Mouse (Mus musculus): Measurements from ENCODE around the gene Rfc2. TPM values are rescaled to one million over a fixed set of nuclear protein-coding genes. Genes with fewer than 3 reads are reported as not detected.

The Rfc2 gene
- polyA plus RNA-seq (2015; fragmentation: Illumina TruSeq; extraction: RNeasy Lipid Tissue Mini Kit (QIAGEN cat#74804); ENCODE audit: insufficient read depth, low read depth, low replicate concordance): 18.1 TPM

DNA sequence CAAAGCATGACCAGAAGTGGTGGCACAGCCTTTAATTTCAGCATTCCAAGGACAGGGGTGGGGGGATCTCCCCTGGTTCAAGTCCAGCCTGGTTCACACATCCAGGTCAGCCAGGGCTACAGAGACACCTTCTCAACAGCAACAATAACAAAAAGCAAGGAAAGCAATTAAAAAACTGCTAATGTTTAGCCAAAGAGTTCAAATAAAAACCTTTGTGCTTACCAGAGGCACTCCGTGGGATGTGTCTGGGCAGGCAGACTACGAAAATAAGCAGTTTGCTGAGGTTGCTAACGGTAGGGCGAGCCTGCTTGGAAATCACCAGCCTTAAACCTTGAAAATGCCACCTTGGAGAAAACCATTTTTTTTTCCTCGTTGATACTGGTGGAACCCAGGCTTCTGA is at the start of gene Rfc2:
Gene Rfc2, plus strand, starts transcription at position 221 of the 400 bp plus-strand sequence.

DNA sequence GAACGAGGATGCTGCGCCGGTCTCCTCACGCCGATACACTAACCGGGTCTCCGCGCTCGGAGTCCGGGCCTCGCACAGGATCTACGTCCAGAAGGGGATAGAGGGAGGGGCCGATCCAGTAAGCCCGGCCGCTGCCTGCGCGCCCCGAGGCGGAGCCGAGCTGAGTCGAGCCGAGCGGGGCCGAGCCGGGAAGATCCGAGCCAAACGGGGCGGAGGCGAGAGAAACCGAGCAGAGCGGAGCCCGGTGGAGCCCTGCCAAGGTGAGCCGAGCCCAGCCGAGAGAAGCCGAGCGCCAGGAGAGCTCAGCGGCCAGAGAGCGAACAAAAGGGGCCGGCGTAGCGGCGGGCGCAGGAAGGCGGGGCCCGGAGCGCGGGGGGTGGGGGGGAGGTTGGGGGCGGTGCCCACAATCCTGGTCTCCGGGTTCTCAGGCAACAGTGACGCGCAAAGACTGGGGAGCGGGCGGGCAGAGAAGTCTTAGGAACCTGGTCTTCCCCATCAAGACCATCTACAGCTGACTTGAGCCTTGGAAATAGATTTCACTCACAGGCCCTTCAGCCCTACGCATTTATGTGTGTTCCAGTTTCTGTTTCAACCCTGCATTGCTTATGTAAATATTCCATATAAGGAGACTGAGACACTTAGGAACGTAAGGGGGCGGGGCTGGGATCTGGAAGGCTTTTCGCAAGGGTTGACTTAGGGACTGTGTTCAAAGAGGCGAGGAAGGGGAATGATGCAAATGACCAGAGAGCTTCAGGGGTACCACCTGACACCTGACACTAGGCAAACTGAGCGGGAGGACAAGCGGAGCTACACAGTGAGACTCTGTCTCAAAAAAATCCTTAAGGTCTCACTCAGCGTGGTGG is 28.8 kb upstream of the Rfc2 start, which contains the start of gene Clip2:
Gene Clip2, minus strand, starts transcription at position 325 of the 863 bp plus-strand sequence.

DNA sequence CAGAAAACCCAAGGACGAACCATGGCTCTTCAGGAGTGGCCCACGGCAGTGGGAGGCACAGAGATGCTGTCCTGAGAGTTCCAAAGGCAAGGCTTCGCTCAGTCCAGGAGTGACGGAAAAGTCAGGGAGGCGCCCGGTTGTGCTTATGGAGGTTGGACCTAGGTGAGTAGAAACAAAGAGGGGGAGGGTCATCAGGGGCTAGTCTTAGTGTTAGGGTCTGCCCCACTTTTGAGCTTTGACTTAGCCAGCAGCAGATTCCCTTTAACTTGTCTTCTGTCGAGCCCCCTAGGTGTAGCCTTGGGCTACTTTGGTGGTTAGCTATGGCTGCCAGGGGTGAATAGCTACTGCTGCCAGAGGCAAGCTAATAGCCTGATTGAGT is 21.1 kb upstream of the Rfc2 start, which contains the start of gene Syna:
Gene Syna, minus strand, starts transcription at position 101 of the 379 bp plus-strand sequence.

DNA sequence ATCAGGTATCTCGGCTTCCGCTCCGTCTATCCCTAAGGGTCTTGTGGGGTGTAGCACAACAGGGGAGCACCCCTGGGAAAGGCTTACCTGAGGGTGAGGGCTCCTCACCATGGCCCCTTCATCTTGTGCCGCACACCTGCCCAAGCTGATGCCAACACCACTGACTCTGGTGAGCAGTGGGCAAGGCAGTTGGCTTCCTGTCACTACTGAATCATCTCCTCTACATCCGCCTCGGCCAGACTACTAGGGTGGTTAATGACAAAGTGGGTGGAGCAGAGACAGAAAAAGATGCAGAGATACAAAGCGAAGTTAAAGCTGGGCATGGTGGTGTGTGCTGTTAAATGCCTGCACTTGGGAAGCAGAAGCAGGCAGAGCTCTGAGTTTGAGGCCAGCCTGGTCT is 33.6 kb downstream of the Rfc2 start, which contains the start of gene Lat2:
Gene Lat2, minus strand, starts transcription at position 224 of the 400 bp plus-strand sequence.

DNA sequence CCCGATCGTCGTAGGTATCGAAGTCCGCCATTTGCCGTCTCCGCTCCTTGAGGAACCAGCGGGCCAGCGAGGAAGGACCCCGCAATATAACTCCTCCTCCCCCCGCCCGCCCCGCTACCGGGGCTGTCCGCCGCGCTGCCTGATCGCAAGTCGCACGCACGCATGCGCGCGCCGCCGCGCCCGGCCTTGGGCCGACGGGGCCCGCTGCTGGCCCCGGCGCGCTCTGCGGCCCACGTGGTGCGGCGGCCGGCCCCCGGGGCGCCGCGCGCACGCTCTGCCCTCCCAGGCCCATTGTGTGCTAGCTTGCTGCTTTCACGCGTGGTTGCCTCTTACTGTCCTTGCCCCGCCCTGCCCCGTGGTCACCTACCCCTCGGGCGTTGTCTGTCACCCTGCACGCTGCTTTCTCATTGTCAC is 58.1 kb downstream of the Rfc2 start, which contains the start of gene Eif4h:
Gene Eif4h, minus strand, starts transcription at position 222 of the 414 bp plus-strand sequence.

Other genes with a start within 250 kb of the Rfc2 start
- gene Gtf2ird1, start 124.7 kb upstream of the Rfc2 start, polyA plus RNA-seq (2015; fragmentation: Illumina TruSeq; extraction: RNeasy Lipid Tissue Mini Kit (QIAGEN cat#74804); ENCODE audit: insufficient read depth, low read depth, low replicate concordance): 4.9 TPM
- 3.3 TPM for gene Clip2, start 28.9 kb upstream of the Rfc2 start, polyA plus RNA-seq (2015; fragmentation: Illumina TruSeq; extraction: RNeasy Lipid Tissue Mini Kit (QIAGEN cat#74804); ENCODE audit: insufficient read depth, low read depth, low replicate concordance)
- gene Syna, start 21.2 kb upstream of the Rfc2 start, polyA plus RNA-seq (2015; fragmentation: Illumina TruSeq; extraction: RNeasy Lipid Tissue Mini Kit (QIAGEN cat#74804); ENCODE audit: insufficient read depth, low read depth, low replicate concordance): not detected
- gene Lat2, start 33.7 kb downstream of the Rfc2 start, polyA plus RNA-seq (2015; fragmentation: Illumina TruSeq; extraction: RNeasy Lipid Tissue Mini Kit (QIAGEN cat#74804); ENCODE audit: insufficient read depth, low read depth, low replicate concordance): 2.1 TPM
- gene Eif4h, start 58.1 kb downstream of the Rfc2 start, polyA plus RNA-seq (2015; fragmentation: Illumina TruSeq; extraction: RNeasy Lipid Tissue Mini Kit (QIAGEN cat#74804); ENCODE audit: insufficient read depth, low read depth, low replicate concordance): 36.7 TPM
- gene Limk1, start 107.2 kb downstream of the Rfc2 start, polyA plus RNA-seq (2015; fragmentation: Illumina TruSeq; extraction: RNeasy Lipid Tissue Mini Kit (QIAGEN cat#74804); ENCODE audit: insufficient read depth, low read depth, low replicate concordance): 2.5 TPM
- 38.7 TPM for gene Eln, start 166.0 kb downstream of the Rfc2 start, polyA plus RNA-seq (2015; fragmentation: Illumina TruSeq; extraction: RNeasy Lipid Tissue Mini Kit (QIAGEN cat#74804); ENCODE audit: insufficient read depth, low read depth, low replicate concordance)